Mouse (Mus musculus) MEL (cell line): ENCODE results near the gene Camk1d.

Experiments
- CTCF ChIP-seq, 3 experiments: IDR thresholded peaks in 2 of 3; conservative IDR thresholded peaks in 1 of 3; 2 replicates each; pipeline ENCODE4 v1.5.1; 2011 to 2012; ENCODE audit warnings: low read length in 3 of 3, low read depth in 2 of 3, mild to moderate bottlenecking in 2 of 3, improper control_type of control experiment in 1 of 3, inconsistent platforms in 1 of 3, mixed read lengths in 1 of 3, moderate library complexity in 1 of 3; ENCODE audit not compliant: control insufficient read depth in 1 of 3, insufficient read depth in 1 of 3, poor library complexity in 1 of 3, severe bottlenecking in 1 of 3
- EP300 ChIP-seq, 2 experiments: IDR thresholded peaks; 2 replicates each; pipeline ENCODE4 v1.6.1; 2011; ENCODE audit warnings: improper control_type of control experiment in 2 of 2, low read length in 2 of 2, low read depth in 1 of 2, mild to moderate bottlenecking in 1 of 2
- HCFC1 ChIP-seq: IDR thresholded peaks from 2 replicates; pipeline ENCODE4 v1.6.1; 2012; ENCODE audit warnings: low read depth, mild to moderate bottlenecking, inconsistent platforms, low read length, improper control_type of control experiment, moderate library complexity
- NRF1 ChIP-seq: IDR thresholded peaks from 2 replicates; pipeline ENCODE4 v1.6.1; 2014; ENCODE audit warnings: low read depth, mild to moderate bottlenecking, inconsistent platforms, low read length, improper control_type of control experiment, moderate library complexity; ENCODE audit not compliant: poor library complexity, insufficient read depth, severe bottlenecking
- POLR2AphosphoS2 ChIP-seq: IDR thresholded peaks from 2 replicates; pipeline ENCODE4 v1.6.1; 2011; ENCODE audit warnings: low read length, improper control_type of control experiment
- TBP ChIP-seq: IDR thresholded peaks from 2 replicates; pipeline ENCODE4 v1.8.0; 2011; ENCODE audit warnings: low read depth, low read length, improper control_type of control experiment
- USF1 ChIP-seq: IDR thresholded peaks from 2 replicates; pipeline ENCODE4 v1.6.1; 2014; ENCODE audit warnings: low read depth, mild to moderate bottlenecking, inconsistent platforms, low read length, improper control_type of control experiment, moderate library complexity
- ZNF384 ChIP-seq: IDR thresholded peaks from 2 replicates; pipeline ENCODE4 v1.6.1; 2012; ENCODE audit warnings: low read depth, mild to moderate bottlenecking, inconsistent platforms, low read length, improper control_type of control experiment

GRCm38 (mm10) chr2:5675431-5676142 is 38.7 kb downstream of the Camk1d start:
- TF ChIP-seq EP300 (IDR thresholded peaks at IDR 0.05; ENCODE audit: low read depth in 1 of 2, low read length in 2 of 2) (no peak; a peak in 1 of 4 replicates), ZNF384 (no peak), HCFC1 (no peak), NRF1 (no peak), USF1 (no peak), CTCF (IDR thresholded peaks at IDR 0.05 in 2 of 3, conservative IDR thresholded peaks at IDR 0.05 in 1 of 3; ENCODE audit: control insufficient read depth in 1 of 3, insufficient read depth in 1 of 3, low read depth in 2 of 3, low read length in 3 of 3, poor library complexity in 1 of 3, severe bottlenecking in 1 of 3) (no peak), POLR2AphosphoS2 (no peak), TBP (no peak)
